8 mouse cellular contexts compared by ENCODE assay signal in the genomic region with DNA sequence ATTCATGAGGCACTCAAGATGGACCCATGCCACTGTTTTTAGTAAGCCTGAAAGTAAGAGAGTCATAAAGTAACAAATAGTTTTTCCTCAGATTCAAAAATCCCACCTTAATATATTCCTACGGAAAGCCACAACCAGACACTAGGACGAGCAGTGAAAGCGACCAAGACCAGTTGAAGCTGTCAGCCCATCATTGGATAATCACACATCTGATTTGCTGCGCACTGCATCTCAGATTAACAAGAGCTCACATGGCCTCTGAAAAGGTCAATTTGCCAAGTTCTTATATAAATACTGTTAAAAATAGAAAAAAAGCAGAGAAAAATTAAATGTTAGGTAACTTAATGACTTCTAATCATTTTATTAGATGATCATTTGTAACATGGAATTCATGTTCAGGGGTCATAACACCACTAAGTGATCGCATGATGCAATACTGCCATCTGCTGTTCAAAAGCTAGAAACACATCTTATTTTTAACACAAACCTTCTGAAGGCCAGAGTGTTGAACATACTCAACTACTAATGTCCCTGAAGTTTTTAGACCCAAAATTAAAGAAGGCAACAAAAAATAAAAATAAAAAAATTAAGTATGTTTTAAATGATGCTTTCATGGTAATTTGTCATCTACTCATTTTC. TPM values are rescaled to one million over a fixed set of nuclear protein-coding genes. Genes with fewer than 3 reads are reported as not detected.
DNase-seq lines count a peak whose midpoint lies in the region; ATAC-seq and TF ChIP-seq lines count a peak whose summit lies in the region.

No protein-coding gene starts in this region.

- no peak for DNase-seq in heart, adult 2 months
- no peak for DNase-seq in heart, postnatal 36 days
- DNase-seq in A20 (ENCODE audit: low read depth, low spot score) (peak; percentile 66), ZHBTc4 (ENCODE audit: low read depth, low spot score) (peak; percentile 61)
- DNase-seq in induced T-regulatory cell, adult 2 months (ENCODE audit: low read depth): peak; percentile 70
- DNase-seq in spleen, postnatal 10 days (ENCODE audit: low spot score in 2 of 2): no peak
- DNase-seq in gastrocnemius, postnatal 36 days: no peak

- no peak overlapping the region for H3K9ac ChIP-seq in heart, adult 2 months (ENCODE audit: low read depth, low read length)

- no peak for TF ChIP-seq EP300 in heart, adult 2 months (IDR thresholded peaks at IDR 0.05; ENCODE audit: insufficient read depth, low read depth, low read length)

- H3K79me2 ChIP-seq in heart, adult 2 months (replicated peaks; ENCODE audit: control insufficient read depth, insufficient read depth, low read length): no peaks in the 10 kb centered on the region

- H3K4me3 ChIP-seq in heart, adult 2 months: no peak overlapping the region

- TF ChIP-seq CTCF in heart, adult 2 months (IDR thresholded peaks at IDR 0.05): peak; percentile 92

- H3K27ac ChIP-seq in heart, adult 2 months: no peak overlapping the region

- no peak; the same call in 1 of the 2 replicates for ATAC-seq in megakaryocyte-erythroid progenitor cell, adult 5-6 weeks (replicated peaks; ENCODE audit: low FRiP score, low TSS enrichment, poor library complexity, severe bottlenecking)

- no peaks in the 10 kb centered on the region for H3K27me3 ChIP-seq in heart, adult 2 months (ENCODE audit: control insufficient read depth, insufficient read depth, low read length)

- H3K36me3 ChIP-seq in heart, adult 2 months (ENCODE audit: control insufficient read depth, insufficient read depth, low read length): no peaks in the 10 kb centered on the region

- H3K4me1 ChIP-seq in heart, adult 2 months (ENCODE audit: control insufficient read depth, insufficient read depth, low read length): no peaks in the 10 kb centered on the region

- TF ChIP-seq POLR2A in heart, adult 2 months (IDR thresholded peaks at IDR 0.05; ENCODE audit: insufficient read depth, low read depth, low read length): no peak

- WGBS in heart, adult 2 months: 53% methylated on average over 5 of the region's 5 CpGs

- intact Hi-C loops in heart, adult 2 months (cut with DNase I): loop anchor here (10.0 kb wide), 3 partner anchors 234 to 1424 kb away; no protein-coding TSS in a partner anchor
- intact Hi-C loops in heart, postnatal 36 days (cut with DNase I): loop anchor here (1.0 to 10.0 kb wide), 5 partner anchors 424 to 1414 kb away; no protein-coding TSS in a partner anchor
- intact Hi-C loops in gastrocnemius, postnatal 36 days (cut with DNase I): no loop called here

RNA-seq across cellular contexts. Expression of gene Cdkal1, which starts 16.9 kb away (rescaled TPM):
- total RNA-seq in heart, adult 2 months (2021): 10 to 100 TPM; 29.9 to 30.3 TPM
- 3.9 and 6.8 TPM in 2 replicates for polyA plus RNA-seq in heart, adult 2 months (2012; rRNA removed)
- 10 to 100 TPM; 30.8 to 32.3 TPM for total RNA-seq in heart, postnatal 36 days (2021)
- 10 to 100 TPM; 29.1 to 31.3 TPM for total RNA-seq in gastrocnemius, postnatal 36 days (2021)
- total RNA-seq in megakaryocyte-erythroid progenitor cell, adult 5-6 weeks (2014; fragmentation: Nextera tagmentation): 21.4 and 28.9 TPM in 2 replicates
- total RNA-seq in megakaryocyte-erythroid progenitor cell, adult 5-6 weeks (2017): 18.8 and 56.2 TPM in 2 replicates

Comparison
In these comparisons a context has a peak if more than half of its experiments do, and no peak if none do; other contexts are left out.
1. DNase-seq: peak in A20 (single experiment), ZHBTc4 (single experiment) and induced T-regulatory cell, adult 2 months (single experiment); none in heart, adult 2 months (0 of 2), heart, postnatal 36 days (0 of 2), spleen, postnatal 10 days (0 of 2) and gastrocnemius, postnatal 36 days (0 of 2).